Mouse (Mus musculus): Measurements from ENCODE around the gene Adgra3. TPM values are rescaled to one million over a fixed set of nuclear protein-coding genes. Genes with fewer than 3 reads are reported as not detected.

Adgra3 gene
- polyA plus RNA-seq, 1 experiment from 2014 or later = 42.9 TPM

DNA sequence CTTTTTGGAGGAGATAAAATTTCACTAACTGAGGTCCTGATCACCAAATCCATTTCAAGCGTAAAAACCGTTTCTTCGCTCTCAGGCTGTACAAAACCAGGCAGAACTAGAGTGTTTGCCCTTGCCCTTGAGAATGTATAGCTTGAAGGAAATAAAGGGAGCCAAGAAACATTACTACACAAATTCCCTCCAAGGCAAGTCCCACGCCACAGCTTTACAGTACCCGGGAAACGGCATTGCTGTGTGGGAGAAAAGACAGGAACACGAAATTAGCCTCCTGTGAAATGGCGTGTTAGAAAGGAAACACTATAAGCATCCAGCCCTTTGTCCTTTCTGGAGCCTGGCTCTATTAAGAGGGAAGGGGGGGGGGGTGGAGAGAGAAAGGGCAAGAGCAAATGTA lies 21.1 kb downstream of the Adgra3 start:
- H3K4me1 ChIP-seq (replicated peaks; ENCODE audit: control insufficient read depth, insufficient read depth, low read length) = peaks cover 20% of the 10 kb centered on the region
- ATAC-seq (replicated peaks; ENCODE audit: low FRiP score) = peak; percentile 34; the same call in 1 of the 2 replicates
- WGBS = 52% methylated on average over 8 of the region's 8 CpGs

DNA sequence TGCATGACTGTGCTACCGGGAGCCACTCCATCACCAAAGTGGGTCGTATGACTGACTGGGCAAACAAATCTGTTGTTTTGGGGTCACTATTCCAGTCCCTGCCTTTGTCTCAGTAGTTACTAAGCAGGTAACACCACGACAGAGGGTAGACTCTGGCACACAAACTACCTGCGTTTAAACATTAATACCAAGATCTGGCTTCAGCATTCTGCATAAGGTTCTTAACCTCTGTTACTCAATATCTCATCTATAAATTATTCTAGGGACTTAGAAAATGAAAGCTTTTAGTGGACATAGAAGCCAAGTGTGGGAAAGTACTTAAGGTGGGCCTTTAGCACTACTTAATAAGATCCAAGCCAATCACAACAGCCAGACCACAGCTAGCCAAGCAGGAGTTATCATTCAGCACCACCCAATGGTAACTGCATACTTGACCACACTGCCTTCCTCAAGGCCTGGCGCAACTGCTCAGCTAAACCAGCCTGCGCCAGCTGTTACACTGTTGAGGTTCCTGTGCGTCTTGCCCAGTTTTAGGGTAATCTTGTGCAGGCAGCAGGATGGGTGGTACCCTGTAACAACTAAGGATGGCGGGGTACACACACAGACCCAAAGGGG lies 23.8 kb downstream of the Adgra3 start:
- no peaks in the 10 kb centered on the region for H3K9me3 ChIP-seq (ENCODE audit: control insufficient read depth, low read length)
- 70% methylated on average over 8 of the region's 8 CpGs for WGBS
- no peaks in the 10 kb centered on the region for H3K27me3 ChIP-seq (ENCODE audit: control insufficient read depth, insufficient read depth, low read length)
- H3K4me2 ChIP-seq (ENCODE audit: low read depth, low read length, severe bottlenecking) = no peak overlapping the region
- H3K4me3 ChIP-seq (ENCODE audit: low read depth, low read length) = no peak overlapping the region
- H3K4me1 ChIP-seq (replicated peaks; ENCODE audit: control insufficient read depth, insufficient read depth, low read length) = peaks cover 15% of the 10 kb centered on the region
- ATAC-seq (replicated peaks; ENCODE audit: low FRiP score) (peak; percentile 39; the same call in 1 of the 2 replicates), DNase-seq (ENCODE audit: low spot score) (no peak)
- H3K36me3 ChIP-seq (ENCODE audit: control insufficient read depth, insufficient read depth, low read length) = no peaks in the 10 kb centered on the region
- no peak overlapping the region for H3K9ac ChIP-seq (ENCODE audit: low read length)
- H3K27ac ChIP-seq (ENCODE audit: low read depth, low read length) = no peak overlapping the region

More for the DNA sequence above, 21.1 kb downstream of the Adgra3 start:
- DNase-seq (ENCODE audit: low spot score) = peak; percentile 47
- H3K4me3 ChIP-seq (ENCODE audit: low read depth, low read length) = no peak overlapping the region
- H3K36me3 ChIP-seq (ENCODE audit: control insufficient read depth, insufficient read depth, low read length) = no peaks in the 10 kb centered on the region
- H3K27ac ChIP-seq (ENCODE audit: low read depth, low read length) = no peak overlapping the region
- H3K4me2 ChIP-seq (ENCODE audit: low read depth, low read length, severe bottlenecking) = no peak overlapping the region
- H3K27me3 ChIP-seq (ENCODE audit: control insufficient read depth, insufficient read depth, low read length) = no peaks in the 10 kb centered on the region
- H3K9ac ChIP-seq (ENCODE audit: low read length) = no peak overlapping the region
- H3K9me3 ChIP-seq (ENCODE audit: control insufficient read depth, low read length) = no peaks in the 10 kb centered on the region

DNA sequence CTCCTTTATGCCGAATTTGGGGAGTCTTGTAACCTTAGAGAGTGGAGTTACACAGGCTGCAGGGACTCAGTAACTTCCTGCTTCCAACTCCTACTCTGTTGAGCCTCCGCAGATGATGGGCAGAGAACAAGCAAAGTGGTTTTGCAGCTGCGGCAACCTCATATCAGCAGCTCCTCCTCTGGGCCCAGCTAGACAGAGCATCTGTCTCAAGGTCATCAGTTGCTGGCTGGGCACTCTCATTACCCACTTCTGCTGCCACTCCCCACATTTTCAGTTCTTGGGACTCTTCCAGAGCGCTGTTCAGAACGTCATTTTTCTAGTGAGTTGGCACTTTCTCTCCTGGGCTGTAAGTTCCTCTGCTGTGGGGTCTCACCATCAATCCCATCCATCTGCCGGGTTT lies 24.6 kb downstream of the Adgra3 start:
- Histone ChIP-seq H3K9me3 (ENCODE audit: control insufficient read depth, low read length) (no peaks in the 10 kb centered on the region), H3K27me3 (ENCODE audit: control insufficient read depth, insufficient read depth, low read length) (no peaks in the 10 kb centered on the region), H3K9ac (ENCODE audit: low read length) (no peak overlapping the region), H3K4me3 (ENCODE audit: low read depth, low read length) (no peak overlapping the region), H3K27ac (ENCODE audit: low read depth, low read length) (0 out of 2 replicates have a peak overlapping the region, but pooled peaks have one; percentile 10), H3K36me3 (ENCODE audit: control insufficient read depth, insufficient read depth, low read length) (no peaks in the 10 kb centered on the region), H3K4me2 (ENCODE audit: low read depth, low read length, severe bottlenecking) (no peak overlapping the region), H3K4me1 (replicated peaks; ENCODE audit: control insufficient read depth, insufficient read depth, low read length) (peaks cover 11% of the 10 kb centered on the region)
- ATAC-seq (replicated peaks; ENCODE audit: low FRiP score) = no peak
- WGBS = 54% methylated on average over 6 of the region's 6 CpGs
- DNase-seq (ENCODE audit: low spot score) = no peak

DNA sequence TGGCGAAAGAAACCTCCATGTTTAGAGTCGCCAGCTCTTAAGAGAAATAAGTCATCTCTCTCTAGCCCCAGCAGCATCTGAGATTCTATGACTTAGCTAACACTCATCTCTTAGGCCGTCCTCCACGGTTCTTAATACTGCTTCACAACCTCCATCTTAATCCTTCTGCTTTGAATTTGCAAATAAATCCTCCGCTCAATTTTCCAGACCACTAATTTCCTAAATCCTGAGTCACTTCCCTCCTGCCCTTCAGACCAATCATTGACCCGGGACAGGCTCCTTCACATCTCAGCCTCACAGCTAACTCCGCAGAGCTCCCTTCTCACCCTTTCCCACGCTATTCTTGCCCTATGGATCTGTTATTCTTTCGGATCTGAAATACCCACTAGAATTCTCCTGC lies 25.1 kb downstream of the Adgra3 start:
- no peak overlapping the region for H3K4me3 ChIP-seq (ENCODE audit: low read depth, low read length)
- H3K4me2 ChIP-seq (ENCODE audit: low read depth, low read length, severe bottlenecking) = no peak overlapping the region
- no peaks in the 10 kb centered on the region for H3K9me3 ChIP-seq (ENCODE audit: control insufficient read depth, low read length)
- no peaks in the 10 kb centered on the region for H3K36me3 ChIP-seq (ENCODE audit: control insufficient read depth, insufficient read depth, low read length)
- ATAC-seq (replicated peaks; ENCODE audit: low FRiP score) = no peak
- 32% methylated on average over 9 of the region's 9 CpGs for WGBS
- DNase-seq (ENCODE audit: low spot score) = no peak
- no peaks in the 10 kb centered on the region for H3K27me3 ChIP-seq (ENCODE audit: control insufficient read depth, insufficient read depth, low read length)
- H3K9ac ChIP-seq (ENCODE audit: low read length) = no peak overlapping the region
- peaks cover 11% of the 10 kb centered on the region for H3K4me1 ChIP-seq (replicated peaks; ENCODE audit: control insufficient read depth, insufficient read depth, low read length)
- 0 out of 2 replicates have a peak overlapping the region, but pooled peaks have one; percentile 10 for H3K27ac ChIP-seq (ENCODE audit: low read depth, low read length)

DNA sequence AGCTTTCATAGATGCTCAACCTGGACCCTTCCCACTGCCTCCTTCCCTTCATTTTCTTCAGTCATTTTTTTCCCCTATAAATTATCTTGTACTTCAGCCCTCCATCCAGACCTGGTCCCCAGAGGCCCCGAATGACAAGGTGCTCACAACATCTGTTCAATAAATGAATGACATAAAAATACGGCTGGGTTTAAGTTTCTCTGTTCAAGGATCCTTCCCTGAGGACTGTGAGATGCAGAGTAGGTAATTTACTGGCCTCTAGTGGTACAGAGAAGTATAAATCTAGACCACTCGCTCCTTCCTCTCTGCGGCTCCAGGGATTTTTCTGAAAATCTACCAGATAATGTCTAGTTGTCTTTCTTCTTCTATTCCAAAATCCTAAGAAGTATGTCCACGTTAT lies 26.5 kb downstream of the Adgra3 start:
- ATAC-seq (replicated peaks; ENCODE audit: low FRiP score) = peak; percentile 39; the same call in 1 of the 2 replicates

DNA sequence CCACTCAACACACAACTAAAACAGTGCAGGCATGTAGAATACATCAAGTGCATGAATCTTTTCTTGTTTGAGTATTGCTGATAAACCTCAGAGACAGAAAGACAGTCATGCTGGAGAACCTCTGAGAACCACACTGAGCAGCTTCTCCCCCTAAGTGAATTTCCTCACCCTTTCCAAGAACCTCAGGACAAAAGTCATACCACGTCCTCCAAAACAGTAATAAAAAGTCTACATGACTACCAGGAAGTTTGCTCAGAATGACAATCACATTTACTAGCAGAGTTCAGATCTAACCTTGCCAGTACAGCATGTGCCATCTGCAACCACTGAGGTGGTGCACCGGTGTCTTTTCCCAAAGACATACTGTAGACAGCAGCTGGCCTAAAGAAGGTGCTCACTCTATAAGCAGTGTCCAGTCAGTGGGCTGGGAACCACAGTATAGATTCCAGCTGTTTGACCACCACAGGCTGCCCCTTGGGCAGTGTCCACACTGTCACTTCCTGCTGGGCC lies 27.0 kb downstream of the Adgra3 start:
- no peaks in the 10 kb centered on the region for H3K36me3 ChIP-seq (ENCODE audit: control insufficient read depth, insufficient read depth, low read length)
- H3K27me3 ChIP-seq (ENCODE audit: control insufficient read depth, insufficient read depth, low read length) = no peaks in the 10 kb centered on the region
- no peak for ATAC-seq (replicated peaks; ENCODE audit: low FRiP score)
- no peak overlapping the region for H3K4me3 ChIP-seq (ENCODE audit: low read depth, low read length)
- no peak overlapping the region for H3K9ac ChIP-seq (ENCODE audit: low read length)
- no peaks in the 10 kb centered on the region for H3K9me3 ChIP-seq (ENCODE audit: control insufficient read depth, low read length)
- 94% methylated on average over 2 of the region's 2 CpGs for WGBS
- H3K27ac ChIP-seq (ENCODE audit: low read depth, low read length) = no peak overlapping the region
- no peak for DNase-seq (ENCODE audit: low spot score)
- H3K4me2 ChIP-seq (ENCODE audit: low read depth, low read length, severe bottlenecking) = no peak overlapping the region
- H3K4me1 ChIP-seq (replicated peaks; ENCODE audit: control insufficient read depth, insufficient read depth, low read length) = peaks cover 11% of the 10 kb centered on the region

More for the DNA sequence above, 26.5 kb downstream of the Adgra3 start:
- WGBS = 66% methylated on average over 5 of the region's 5 CpGs
- Histone ChIP-seq H3K27ac (ENCODE audit: low read depth, low read length) (no peak overlapping the region), H3K4me1 (replicated peaks; ENCODE audit: control insufficient read depth, insufficient read depth, low read length) (peaks cover 11% of the 10 kb centered on the region), H3K9ac (ENCODE audit: low read length) (no peak overlapping the region), H3K36me3 (ENCODE audit: control insufficient read depth, insufficient read depth, low read length) (no peaks in the 10 kb centered on the region), H3K4me2 (ENCODE audit: low read depth, low read length, severe bottlenecking) (no peak overlapping the region), H3K9me3 (ENCODE audit: control insufficient read depth, low read length) (no peaks in the 10 kb centered on the region), H3K4me3 (ENCODE audit: low read depth, low read length) (no peak overlapping the region), H3K27me3 (ENCODE audit: control insufficient read depth, insufficient read depth, low read length) (no peaks in the 10 kb centered on the region)
- no peak for DNase-seq (ENCODE audit: low spot score)

DNA sequence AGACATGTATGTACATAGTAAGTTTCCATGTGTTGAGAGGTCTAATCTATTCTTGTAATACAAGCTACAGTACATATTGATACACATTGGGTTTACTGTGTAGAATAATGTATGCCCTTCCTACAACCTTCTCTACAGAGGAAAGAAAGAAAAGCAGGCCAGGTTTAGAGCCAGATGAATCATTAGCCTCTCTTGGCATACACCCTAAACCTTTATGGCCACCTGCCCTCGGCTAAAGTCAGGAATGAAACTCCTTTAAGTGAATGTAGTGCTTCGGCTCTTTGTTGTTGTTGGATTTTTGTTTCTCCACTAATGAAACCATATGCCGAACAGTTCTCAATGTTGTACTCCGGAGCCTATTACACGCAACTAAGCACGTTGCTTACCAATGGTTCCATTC lies 27.5 kb downstream of the Adgra3 start:
- DNase-seq (ENCODE audit: low spot score) = peak; percentile 4
- Histone ChIP-seq H3K9me3 (ENCODE audit: control insufficient read depth, low read length) (no peaks in the 10 kb centered on the region), H3K27me3 (ENCODE audit: control insufficient read depth, insufficient read depth, low read length) (no peaks in the 10 kb centered on the region), H3K4me2 (ENCODE audit: low read depth, low read length, severe bottlenecking) (no peak overlapping the region), H3K4me3 (ENCODE audit: low read depth, low read length) (no peak overlapping the region), H3K9ac (ENCODE audit: low read length) (no peak overlapping the region), H3K36me3 (ENCODE audit: control insufficient read depth, insufficient read depth, low read length) (no peaks in the 10 kb centered on the region), H3K4me1 (replicated peaks; ENCODE audit: control insufficient read depth, insufficient read depth, low read length) (peaks cover 11% of the 10 kb centered on the region), H3K27ac (ENCODE audit: low read depth, low read length) (no peak overlapping the region)
- 95% methylated on average over 6 of the region's 6 CpGs for WGBS
- no peak for ATAC-seq (replicated peaks; ENCODE audit: low FRiP score)

DNA sequence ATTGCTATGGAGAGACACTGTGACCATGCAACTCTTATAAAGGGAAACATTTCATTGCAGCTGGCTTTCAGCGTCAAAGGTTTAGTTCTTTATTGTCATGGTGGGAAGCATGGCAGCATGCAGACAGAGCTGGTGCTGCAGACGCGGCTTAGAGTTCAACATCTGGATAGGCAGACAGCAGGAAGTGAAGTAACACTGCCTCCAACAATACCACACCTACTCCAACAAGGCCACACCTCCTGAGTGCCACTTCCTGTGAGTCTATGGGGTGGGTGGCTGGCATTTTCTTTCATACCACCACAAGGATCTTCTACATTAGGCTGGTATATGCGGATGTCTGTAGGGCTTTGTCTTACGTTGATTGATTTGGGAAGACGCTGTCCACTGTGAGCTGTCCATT lies 29.1 kb downstream of the Adgra3 start:
- 88% methylated on average over 6 of the region's 6 CpGs for WGBS
- ATAC-seq (replicated peaks; ENCODE audit: low FRiP score) (no peak), DNase-seq (ENCODE audit: low spot score) (peak; percentile 38)
- no peaks in the 10 kb centered on the region for H3K9me3 ChIP-seq (ENCODE audit: control insufficient read depth, low read length)
- H3K27ac ChIP-seq (ENCODE audit: low read depth, low read length) = no peak overlapping the region
- H3K27me3 ChIP-seq (ENCODE audit: control insufficient read depth, insufficient read depth, low read length) = no peaks in the 10 kb centered on the region
- H3K4me2 ChIP-seq (ENCODE audit: low read depth, low read length, severe bottlenecking) = no peak overlapping the region
- H3K4me3 ChIP-seq (ENCODE audit: low read depth, low read length) = no peak overlapping the region
- H3K4me1 ChIP-seq (replicated peaks; ENCODE audit: control insufficient read depth, insufficient read depth, low read length) = peaks cover 9% of the 10 kb centered on the region
- no peak overlapping the region for H3K9ac ChIP-seq (ENCODE audit: low read length)
- H3K36me3 ChIP-seq (ENCODE audit: control insufficient read depth, insufficient read depth, low read length) = no peaks in the 10 kb centered on the region

DNA sequence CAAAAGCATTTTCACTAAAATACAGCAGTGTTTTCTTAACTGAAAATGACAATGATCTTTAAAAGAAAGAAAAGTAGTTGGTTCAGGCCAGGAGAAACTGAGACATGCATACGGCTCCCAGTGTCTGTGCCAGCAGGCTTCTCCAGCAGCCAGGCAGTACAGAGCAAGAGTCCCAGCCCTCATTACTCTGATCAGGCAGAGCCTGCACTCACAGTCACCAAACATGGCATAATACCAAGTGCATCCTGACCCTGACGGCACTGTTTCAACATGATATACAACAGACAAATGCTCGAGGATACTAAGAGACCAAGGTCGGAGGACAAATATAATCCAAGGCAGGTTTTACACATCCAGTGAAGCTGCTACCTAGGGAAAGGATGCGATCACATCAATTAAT lies 31.2 kb downstream of the Adgra3 start:
- WGBS = 78% methylated on average over 5 of the region's 5 CpGs
- ATAC-seq (replicated peaks; ENCODE audit: low FRiP score) (no peak), DNase-seq (ENCODE audit: low spot score) (no peak)
- Histone ChIP-seq H3K9me3 (ENCODE audit: control insufficient read depth, low read length) (no peaks in the 10 kb centered on the region), H3K9ac (ENCODE audit: low read length) (no peak overlapping the region), H3K4me3 (ENCODE audit: low read depth, low read length) (no peak overlapping the region), H3K36me3 (ENCODE audit: control insufficient read depth, insufficient read depth, low read length) (no peaks in the 10 kb centered on the region; the same call in 1 of the 2 replicates), H3K4me1 (replicated peaks; ENCODE audit: control insufficient read depth, insufficient read depth, low read length) (no peaks in the 10 kb centered on the region), H3K27me3 (ENCODE audit: control insufficient read depth, insufficient read depth, low read length) (no peaks in the 10 kb centered on the region), H3K4me2 (ENCODE audit: low read depth, low read length, severe bottlenecking) (no peak overlapping the region), H3K27ac (ENCODE audit: low read depth, low read length) (no peak overlapping the region)

All from forebrain, embryonic 11.5 days (tissue).